Mouse (Mus musculus): ENCODE data around the gene Acap2. TPM values are rescaled to one million over a fixed set of nuclear protein-coding genes. Genes with fewer than 3 reads are reported as not detected.

The Acap2 gene
- total and polyA plus RNA-seq, 3 experiments, result 17.2 to 19.1 TPM; not detected in 1

- Histone ChIP-seq H3K79me2 (ENCODE audit: control insufficient read depth, insufficient read depth, low read length, poor library complexity) (peaks cover 23% of the 10 kb centered on the region), H3K9me3 (replicated peaks; ENCODE audit: insufficient read depth, low read length) (no peaks in the 10 kb centered on the region), H3K27me3 (ENCODE audit: control insufficient read depth in 1 of 2, insufficient read depth in 2 of 2, low read length in 2 of 2) (no peaks in the 10 kb centered on the region), H3K9ac (ENCODE audit: control insufficient read depth, low read depth, low read length, poor library complexity, severe bottlenecking) (no peak overlapping the region), H3K36me3 (ENCODE audit: control insufficient read depth in 1 of 2, insufficient read depth in 2 of 2, low read length in 2 of 2) (peaks cover 0 to 12% of the 10 kb centered on the region in 2 experiments; a peak in 2 of 4 replicates), H3K27ac (ENCODE audit: control insufficient read depth, low read depth, low read length) (no peak overlapping the region), H3K4me3 (ENCODE audit: control insufficient read depth in 1 of 2, insufficient read depth in 1 of 2, low read depth in 2 of 2, low read length in 2 of 2) (no peak overlapping the region), H3K4me1 (ENCODE audit: control insufficient read depth in 1 of 2, insufficient read depth in 2 of 2, low read length in 2 of 2) (peaks cover 7 to 15% of the 10 kb centered on the region in 2 experiments; a peak in 3 of 4 replicates)
- TF ChIP-seq MXI1 (IDR thresholded peaks at IDR 0.05; ENCODE audit: low read depth, low read length), result no peak
- no peak for TF ChIP-seq JUND (IDR thresholded peaks at IDR 0.05; ENCODE audit: low read depth, low read length)
- no peak for TF ChIP-seq RAD21 (IDR thresholded peaks at IDR 0.05; ENCODE audit: low read depth, low read length)
- TF ChIP-seq MEF2A (IDR thresholded peaks at IDR 0.05; ENCODE audit: extremely low read depth, insufficient replicate concordance, low read depth, low read length, poor library complexity, severe bottlenecking), result no peak
- TF ChIP-seq GATA1 (IDR thresholded peaks at IDR 0.05; ENCODE audit: low read depth, low read length), result no peak
- TF ChIP-seq POLR2AphosphoS5 (IDR thresholded peaks at IDR 0.05; ENCODE audit: borderline replicate concordance, low read depth, low read length), result no peak
- no peak for TF ChIP-seq ZNF384 (IDR thresholded peaks at IDR 0.05; ENCODE audit: low read depth, low read length)
- TF ChIP-seq NRF1 (IDR thresholded peaks at IDR 0.05; ENCODE audit: insufficient read depth, low read depth, low read length, poor library complexity, severe bottlenecking), result no peak
- no peak for TF ChIP-seq USF2 (IDR thresholded peaks at IDR 0.05; ENCODE audit: borderline replicate concordance in 1 of 2, insufficient read depth in 1 of 2, low read depth in 1 of 2, low read length in 2 of 2)
- TF ChIP-seq MYB (IDR thresholded peaks at IDR 0.05; ENCODE audit: low read depth, low read length), result no peak
- no peak for TF ChIP-seq BHLHE40 (IDR thresholded peaks at IDR 0.05; ENCODE audit: borderline replicate concordance, low read depth, low read length)
- TF ChIP-seq MAZ (IDR thresholded peaks at IDR 0.05; ENCODE audit: low read depth, low read length), result no peak
- no peak for TF ChIP-seq SIN3A (IDR thresholded peaks at IDR 0.05; ENCODE audit: low read length)
- TF ChIP-seq NELFE (IDR thresholded peaks at IDR 0.05; ENCODE audit: low read depth, low read length), result no peak
- TF ChIP-seq EP300 (IDR thresholded peaks at IDR 0.05; ENCODE audit: low read depth in 1 of 2, low read length in 2 of 2), result no peak
- no peak for TF ChIP-seq ZC3H11A (IDR thresholded peaks at IDR 0.05; ENCODE audit: low read depth, low read length)
- TF ChIP-seq TCF12 (IDR thresholded peaks at IDR 0.05; ENCODE audit: low read depth, low read length), result no peak
- no peak for TF ChIP-seq HCFC1 (IDR thresholded peaks at IDR 0.05; ENCODE audit: low read depth, low read length)
- TF ChIP-seq TAL1 (IDR thresholded peaks at IDR 0.05; ENCODE audit: low read length), result no peak
- no peak for TF ChIP-seq ZKSCAN1 (IDR thresholded peaks at IDR 0.05; ENCODE audit: low read depth, low read length)
- DNase-seq (ENCODE audit: low read depth, low spot score), result no peak
Observed at GRCm38 (mm10) chr16:31167934-31168333, 33.1 kb downstream of the Acap2 start.
